Mouse (Mus musculus) ovary, postnatal 14 days (tissue): Measurements from ENCODE around the gene Mast3.

Source experiments
- DNase-seq: peaks from one replicate; pipeline ENCODE4 v3.0.0; 2022; ENCODE audit warnings: low spot score

Gene Mast3

DNA sequence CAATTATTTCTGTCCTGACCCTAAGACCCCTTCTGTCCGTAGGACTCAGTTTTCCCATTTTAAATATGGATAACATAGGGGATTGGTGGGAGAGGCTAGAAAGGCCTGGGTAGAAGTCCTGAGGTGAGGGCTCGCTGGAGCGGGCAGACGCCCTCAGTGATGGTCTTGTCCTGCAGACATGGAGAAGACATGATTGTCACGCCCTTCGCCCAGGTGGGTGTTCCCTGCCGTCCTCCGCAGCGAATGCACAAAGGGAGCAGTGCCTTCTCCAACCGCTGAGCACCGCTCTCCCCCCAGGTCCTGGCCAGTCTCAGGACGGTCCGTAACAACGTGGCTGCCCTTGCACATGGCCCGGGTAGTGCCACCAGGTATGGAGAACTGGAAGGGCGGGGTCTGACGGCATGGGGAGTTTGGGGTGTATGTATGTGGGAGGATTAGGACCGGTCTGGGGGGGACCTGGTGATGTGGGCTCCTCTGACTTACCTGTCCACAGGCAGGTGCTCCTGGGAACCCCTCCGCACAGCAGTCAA is 59.1 kb downstream of the Mast3 start:
- DNase-seq, result no peak

DNA sequence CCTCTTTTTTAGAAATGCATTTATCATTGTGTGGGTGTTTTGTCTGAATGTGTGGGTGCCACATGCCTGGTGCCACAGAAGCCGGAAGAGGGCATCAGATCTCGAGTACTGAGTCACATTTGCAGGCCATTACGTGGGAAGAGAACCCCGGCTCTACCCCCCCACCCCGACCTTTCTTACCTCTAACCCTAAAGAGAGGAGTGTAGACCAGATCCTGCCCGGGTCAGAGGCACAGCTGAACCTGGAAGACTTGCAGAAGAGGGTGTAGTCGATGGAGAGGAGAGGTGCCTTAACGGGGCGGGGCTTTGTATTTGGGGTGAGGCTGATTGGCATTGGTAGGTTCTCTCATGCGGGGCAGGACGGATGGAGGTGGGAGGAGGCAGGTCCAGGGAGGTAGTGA is 60.0 kb downstream of the Mast3 start:
- no peak for DNase-seq

DNA sequence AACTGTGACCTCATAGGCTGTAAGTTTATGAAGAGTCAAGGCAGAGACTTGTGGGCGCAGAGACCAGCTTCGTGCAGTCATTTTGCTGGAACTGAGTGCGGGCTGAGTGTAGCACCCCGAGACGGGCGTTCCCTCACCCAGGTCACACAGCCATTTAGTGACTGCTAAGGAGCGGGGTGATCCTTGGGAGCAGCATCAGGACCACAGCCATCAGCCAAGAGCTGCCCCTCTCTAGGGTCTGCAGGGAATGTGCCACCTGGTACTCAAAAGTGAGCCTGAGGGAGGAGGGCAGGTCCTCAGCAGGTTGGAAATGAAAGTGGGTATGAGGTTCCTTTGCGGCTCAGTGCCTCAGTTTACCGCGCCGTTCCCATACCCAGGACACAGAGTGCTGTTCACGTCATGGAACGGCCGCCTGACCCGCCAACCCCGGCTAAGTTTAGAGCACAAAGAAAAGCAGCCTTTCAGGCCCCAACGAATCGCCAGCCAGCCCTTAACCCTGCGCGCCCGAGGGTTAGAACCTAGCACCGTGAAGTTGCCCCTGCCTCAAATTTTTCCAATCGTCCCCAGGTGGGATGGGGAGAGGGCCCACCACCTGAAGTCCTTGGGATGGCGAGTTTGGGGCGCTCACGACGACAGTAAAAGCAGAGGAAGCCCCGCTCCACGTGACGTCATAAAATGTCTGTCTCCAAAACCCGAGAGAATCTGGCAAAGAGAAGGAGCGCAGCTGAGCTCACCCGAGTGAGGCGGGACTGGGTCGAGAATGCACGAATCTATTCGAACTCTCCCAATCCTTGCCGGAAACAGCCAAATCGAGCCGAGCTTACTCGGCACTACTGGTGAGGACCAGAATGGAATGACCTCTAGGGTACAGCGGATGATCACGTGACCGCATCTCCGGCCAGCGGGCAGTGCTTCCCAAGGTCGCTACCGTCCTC is 60.9 kb downstream of the Mast3 start:
- no peak for DNase-seq

DNA sequence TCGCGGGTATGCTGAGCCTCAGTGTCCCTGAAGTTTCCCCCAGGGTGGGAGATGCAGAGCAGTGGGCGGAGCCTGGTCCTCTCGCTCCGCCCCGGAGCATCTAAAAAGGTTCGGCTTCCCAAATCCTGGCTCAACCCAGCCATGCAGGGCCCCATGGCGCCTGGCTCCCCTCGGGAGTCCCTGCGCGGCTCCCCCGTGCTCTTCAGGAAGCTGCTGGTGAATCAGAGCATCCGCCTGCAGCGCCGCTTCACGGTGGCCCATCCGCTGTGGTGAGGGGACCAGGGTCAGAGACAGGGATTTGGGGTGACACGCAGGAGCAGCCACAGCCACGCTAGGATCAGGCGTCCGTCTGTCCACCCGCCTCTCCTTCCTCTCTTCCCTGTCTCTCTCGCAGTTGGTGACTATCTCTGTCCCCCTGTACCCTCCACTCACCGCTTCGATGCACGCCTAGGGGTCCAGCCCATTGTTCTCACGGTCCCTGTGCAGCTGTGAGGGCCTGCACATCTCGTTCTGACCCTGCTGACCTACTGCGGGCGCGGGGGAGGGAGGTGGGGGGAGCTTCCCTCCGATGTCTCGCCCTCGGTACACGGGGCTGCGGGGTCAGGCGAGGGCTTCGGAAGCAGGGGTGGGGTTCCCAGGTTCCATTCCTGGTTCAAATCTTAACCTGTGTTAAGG is 61.7 kb downstream of the Mast3 start:
- DNase-seq, result no peak

DNA sequence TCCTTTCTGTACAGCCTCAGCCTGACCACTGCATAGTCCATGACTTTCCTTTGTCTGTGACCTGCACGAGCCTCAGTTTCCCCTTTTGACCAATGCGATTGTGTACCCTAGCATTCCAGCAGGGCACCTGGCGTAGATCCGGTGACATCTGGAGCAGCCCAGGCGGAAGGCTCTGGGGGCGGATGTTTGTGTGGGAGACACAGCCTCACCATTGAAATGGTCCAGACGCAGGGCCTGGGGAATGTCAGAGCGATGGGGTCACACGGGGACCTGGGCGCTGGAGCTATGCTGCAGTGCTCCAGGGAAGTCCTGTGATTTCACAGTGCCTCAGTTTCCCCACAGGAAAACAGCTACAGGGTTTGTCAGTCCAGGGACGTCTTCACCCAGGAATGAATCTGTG is 62.7 kb downstream of the Mast3 start:
- DNase-seq, result no peak

DNA sequence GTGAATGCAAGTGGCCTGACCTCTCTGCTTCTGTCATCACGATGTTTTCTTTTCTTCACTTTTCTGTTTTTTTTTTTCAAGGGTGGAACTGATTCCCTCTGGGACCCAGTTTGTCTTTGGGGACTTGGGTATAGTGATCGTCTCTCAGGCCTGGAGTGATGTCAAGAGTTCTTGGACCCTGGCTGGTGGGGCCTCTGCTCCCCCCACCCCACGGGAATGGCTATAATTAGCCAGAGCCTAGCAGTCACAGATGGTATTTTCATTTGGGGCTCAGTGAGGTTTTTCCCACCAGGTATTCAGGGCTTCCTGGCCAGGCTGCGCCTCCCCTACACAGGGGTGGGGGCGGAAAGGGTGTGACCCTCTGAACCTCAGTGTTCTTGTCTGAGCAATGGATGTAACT is 63.2 kb downstream of the Mast3 start:
- no peak for DNase-seq

DNA sequence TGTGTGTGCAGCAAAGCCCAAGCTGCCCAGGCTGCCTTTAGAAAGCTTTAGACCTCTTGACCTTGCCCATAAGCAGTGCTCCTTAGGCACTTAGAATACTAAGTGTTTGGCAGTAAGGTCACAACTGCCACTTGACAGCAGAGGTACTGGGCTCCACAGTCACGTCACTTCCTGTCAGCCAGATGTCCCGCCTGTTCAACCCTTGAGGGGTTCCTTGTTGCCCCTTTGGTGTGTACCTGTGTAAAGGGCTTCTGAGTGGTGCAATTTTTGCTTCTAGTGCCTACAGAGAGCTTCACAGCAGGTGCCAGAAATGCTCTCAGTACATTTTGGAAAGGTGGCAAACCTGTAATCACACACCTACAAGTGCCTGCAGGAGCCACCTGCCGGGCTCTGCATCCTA is 66.6 kb downstream of the Mast3 start:
- no peak for DNase-seq

DNA sequence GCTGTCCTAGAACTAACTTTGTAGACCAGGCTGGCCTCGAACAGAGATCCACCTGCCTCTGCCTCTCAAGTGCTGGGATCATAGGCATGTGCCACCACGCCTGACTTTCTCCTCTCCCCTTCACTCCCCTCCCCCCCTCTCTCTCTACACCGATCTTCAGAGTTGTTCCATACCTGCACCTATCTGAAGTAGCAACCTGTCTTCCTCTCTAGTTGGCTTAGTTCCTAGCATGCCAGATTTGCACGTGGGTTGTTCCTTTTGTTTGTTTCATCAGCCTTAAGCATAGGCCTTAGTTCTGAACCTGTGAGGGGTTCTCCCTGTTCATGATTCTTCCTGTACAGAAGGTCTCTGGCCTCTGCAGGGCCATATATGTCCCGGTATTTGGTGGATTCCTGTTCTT is 67.1 kb downstream of the Mast3 start:
- no peak for DNase-seq

DNA sequence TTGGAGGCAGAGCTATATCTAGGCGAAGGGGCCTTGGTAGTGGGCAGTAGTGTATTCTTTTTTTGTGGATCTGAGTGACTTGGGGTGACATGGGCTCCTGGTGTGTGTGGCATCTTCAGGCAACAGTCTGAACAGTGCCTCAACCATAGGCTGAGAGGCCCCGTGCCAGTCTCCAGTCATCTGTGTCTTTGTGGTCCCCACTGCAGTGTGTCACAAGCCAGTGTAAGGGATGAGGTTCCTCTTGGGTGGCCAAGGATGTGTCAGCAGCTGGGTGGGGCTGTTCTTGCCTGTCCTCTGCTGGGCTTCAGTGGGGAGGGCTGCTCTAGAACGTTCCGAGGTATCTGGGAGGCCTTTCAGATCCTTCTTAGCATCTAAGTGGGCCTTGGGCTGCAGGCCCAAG is 73.9 kb downstream of the Mast3 start:
- no peak for DNase-seq

DNA sequence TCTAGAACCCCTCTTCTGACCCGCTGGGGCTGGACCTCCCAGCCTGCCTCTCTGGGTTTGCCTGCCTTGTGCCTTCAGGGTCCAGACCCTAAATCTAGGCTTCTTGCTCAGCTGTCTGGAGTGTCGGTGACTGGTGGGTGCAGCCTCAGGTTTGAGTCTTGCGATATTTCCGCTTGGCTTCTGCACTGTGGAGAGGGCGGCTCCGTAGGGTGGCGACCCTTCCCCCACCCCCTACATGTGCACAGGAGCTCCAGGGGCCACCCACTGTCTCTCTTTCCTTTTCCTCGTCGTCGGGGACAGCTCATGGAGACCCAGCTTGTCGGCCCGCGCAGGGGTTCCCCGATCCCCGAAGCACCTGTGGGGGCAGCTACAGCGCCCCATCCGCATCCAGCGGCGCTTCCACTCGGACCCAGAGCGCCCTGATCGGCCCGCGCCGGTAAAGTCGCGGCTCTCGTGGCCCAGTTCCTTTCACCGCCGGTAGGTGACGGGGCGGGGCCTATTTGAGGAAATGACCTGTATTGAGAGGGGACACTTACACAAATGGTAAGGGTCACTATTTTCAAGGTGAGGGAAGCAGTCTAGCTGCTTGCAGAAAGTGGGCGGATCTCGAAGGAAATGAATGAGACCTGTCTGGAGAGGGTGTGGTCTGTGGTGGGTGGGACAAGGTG is 74.9 kb downstream of the Mast3 start:
- no peak for DNase-seq
